Mouse (Mus musculus) embryonic facial prominence, embryonic 12.5 days (tissue): Measurements from ENCODE around the gene Dennd2a. TPM values are rescaled to one million over a fixed set of nuclear protein-coding genes. Genes with fewer than 3 reads are reported as not detected.
A peak's percentile ranks its signal among the peaks of the same experiment; 100 is the strongest.

ENCODE experiments used
- ATAC-seq: fragments of 200-750 bp; cut with Nextera tagmentation; 2 replicates; pipeline ENCODE4 v1.8.0; 2017; ENCODE audit not compliant: insufficient number of reproducible peaks, insufficient read depth, low FRiP score, low TSS enrichment
- H3K27ac ChIP-seq: fragments of 300-500 bp; sonication (generic); 2 replicates; pipeline ENCODE4 v1.5.1; 2016; ENCODE audit warnings: mild to moderate bottlenecking
- H3K27me3 ChIP-seq: fragments of 300-500 bp; sonication (generic); 2 replicates; pipeline ENCODE4 v1.6.1; 2016; ENCODE audit warnings: mild to moderate bottlenecking, moderate library complexity
- H3K36me3 ChIP-seq: fragments of 300-500 bp; sonication (generic); 2 replicates; pipeline ENCODE4 v1.6.1; 2016; ENCODE audit warnings: mild to moderate bottlenecking
- H3K4me1 ChIP-seq: fragments of 300-500 bp; sonication (generic); 2 replicates; pipeline ENCODE4 v1.6.1; 2016
- H3K4me2 ChIP-seq: fragments of 300-500 bp; sonication (generic); replicated peaks from 2 replicates; pipeline ENCODE4 v1.6.1; 2016; ENCODE audit warnings: mild to moderate bottlenecking, moderate library complexity
- H3K4me3 ChIP-seq: fragments of 300-500 bp; sonication (generic); 2 replicates; pipeline ENCODE4 v1.5.1; 2016; ENCODE audit warnings: mild to moderate bottlenecking
- H3K9ac ChIP-seq: fragments of 300-500 bp; sonication (generic); 2 replicates; pipeline ENCODE4 v1.6.1; 2016; ENCODE audit warnings: mild to moderate bottlenecking, moderate library complexity
- H3K9me3 ChIP-seq: fragments of 300-500 bp; sonication (generic); 2 replicates; pipeline ENCODE4 v1.6.1; 2016; ENCODE audit warnings: mild to moderate bottlenecking, moderate library complexity
- WGBS: fragments of 180-500 bp; shearing (Covaris S2); methylation state at CpG from one replicate; pipeline ENCODE4 v1.1.7; 2016; 5-methylcytosine and 5-hydroxymethylcytosine counted together
- polyA plus RNA-seq: library from polyadenylated mRNA; unstranded; fragments of >200 nt; fragmentation: Nextera tagmentation; extraction: Ambion mirVana; gene quantifications from 2 replicates; pipeline ENCODE4 v1.2.1, GENCODE M21; 2016

The Dennd2a gene
- polyA plus RNA-seq, 1 experiment from 2014 or later: 36.1 TPM

DNA sequence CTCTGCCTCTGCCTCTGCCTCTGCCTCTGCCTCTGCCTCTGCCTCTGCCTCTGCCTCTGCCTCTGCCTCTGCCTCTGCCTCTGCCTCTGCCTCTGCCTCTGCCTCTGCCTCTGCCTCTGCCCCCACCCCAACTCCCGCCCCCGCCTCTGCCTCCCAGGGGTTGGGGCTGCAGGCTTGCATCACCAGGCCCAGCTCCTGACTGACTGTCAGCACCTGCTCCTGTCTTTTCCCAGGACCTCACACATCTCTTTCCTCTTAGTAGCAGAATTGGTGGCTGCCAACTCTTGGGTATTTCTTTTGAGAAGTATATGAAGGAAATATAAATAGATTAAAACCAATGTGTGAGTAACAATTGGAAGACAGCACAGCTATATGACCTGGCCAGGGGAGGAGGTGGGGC lies 22.9 kb upstream of the Dennd2a start:
- H3K27me3 ChIP-seq: no peaks in the 10 kb centered on the region
- no peaks in the 10 kb centered on the region for H3K4me1 ChIP-seq
- peaks cover 64% of the 10 kb centered on the region for H3K36me3 ChIP-seq
- H3K9me3 ChIP-seq: no peaks in the 10 kb centered on the region
- whole genome bisulfite sequencing: 81% methylated on average over 2 of the region's 2 CpGs
- no peak overlapping the region for H3K4me3 ChIP-seq
- no peak overlapping the region for H3K9ac ChIP-seq
- H3K4me2 ChIP-seq: no peak overlapping the region
- ATAC-seq: no peak
- no peak overlapping the region for H3K27ac ChIP-seq

DNA sequence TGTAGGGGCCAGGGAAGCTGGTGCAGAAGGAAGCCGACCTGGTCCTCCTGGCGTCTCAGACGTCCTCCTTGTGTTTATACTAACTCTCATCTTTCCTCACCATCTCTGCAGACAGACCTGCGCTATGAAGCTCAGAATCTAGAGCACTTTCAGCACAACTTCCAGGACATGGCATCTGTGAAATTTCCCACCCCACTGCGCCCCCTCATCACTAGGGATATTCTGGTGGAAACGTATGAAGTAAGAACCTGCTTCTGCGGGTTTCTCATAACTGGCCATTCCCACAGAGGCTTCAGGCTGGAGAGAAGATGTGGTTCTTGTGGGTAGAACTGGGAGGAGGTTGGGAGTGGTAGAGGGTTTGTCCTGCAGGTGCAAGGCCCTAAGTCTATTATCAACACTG lies 21.9 kb upstream of the Dennd2a start:
- Histone ChIP-seq H3K9ac (no peak overlapping the region), H3K36me3 (peaks cover 60% of the 10 kb centered on the region)
- WGBS: 86% methylated on average over 7 of the region's 7 CpGs

DNA sequence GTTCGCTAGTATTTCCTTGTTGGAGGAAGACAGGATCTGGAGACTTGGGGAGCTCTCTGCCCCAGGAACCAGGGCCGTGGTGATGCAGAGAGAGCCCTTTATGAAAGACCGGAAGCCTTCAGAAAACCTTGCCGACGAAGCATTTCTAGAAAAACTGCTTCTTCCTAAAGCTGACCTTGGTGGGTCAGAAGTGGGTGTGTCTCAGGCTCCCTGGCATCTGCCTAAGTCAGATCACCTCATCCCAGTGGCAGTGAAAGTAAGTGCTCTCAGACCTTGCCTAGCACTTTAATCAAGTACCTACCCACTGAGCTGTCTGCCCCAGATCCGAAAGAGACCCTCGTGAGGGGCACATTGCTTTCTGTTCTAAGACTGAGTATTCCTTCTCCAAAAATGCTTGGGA lies 17.3 kb upstream of the Dennd2a start:
- H3K4me3 ChIP-seq: peak overlapping the region; percentile 85
- WGBS: 74% methylated on average over 7 of the region's 7 CpGs
- H3K4me2 ChIP-seq: peak overlapping the region; percentile 86
- peak overlapping the region; percentile 83; the same call in 1 of the 2 replicates for H3K9ac ChIP-seq
- H3K27me3 ChIP-seq: no peaks in the 10 kb centered on the region
- no peak for ATAC-seq
- peaks cover 11% of the 10 kb centered on the region for H3K4me1 ChIP-seq
- H3K9me3 ChIP-seq: no peaks in the 10 kb centered on the region
- no peak overlapping the region for H3K27ac ChIP-seq
- H3K36me3 ChIP-seq: peaks cover 31% of the 10 kb centered on the region

More for the DNA sequence above, 21.9 kb upstream of the Dennd2a start:
- no peak for ATAC-seq
- Histone ChIP-seq H3K4me1 (peaks cover 5% of the 10 kb centered on the region), H3K27ac (no peak overlapping the region), H3K9me3 (no peaks in the 10 kb centered on the region), H3K4me2 (no peak overlapping the region), H3K4me3 (no peak overlapping the region), H3K27me3 (no peaks in the 10 kb centered on the region)

DNA sequence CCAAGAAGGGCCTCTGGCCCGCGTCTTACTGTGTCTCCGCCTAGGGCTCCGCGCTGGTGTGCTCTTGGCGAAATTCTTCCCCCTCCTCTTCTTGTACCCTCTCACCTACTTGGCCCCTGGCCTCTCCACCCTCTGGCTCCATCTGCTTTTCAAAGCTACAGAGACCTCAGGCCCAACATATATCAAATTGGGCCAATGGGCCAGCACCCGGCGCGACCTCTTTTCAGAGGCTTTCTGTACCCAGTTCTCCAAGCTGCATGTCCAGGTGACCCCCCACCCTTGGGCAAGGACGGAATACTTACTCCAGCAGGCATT lies 16.8 kb upstream of the Dennd2a start:
- H3K27me3 ChIP-seq: no peaks in the 10 kb centered on the region
- H3K9ac ChIP-seq: peak overlapping the region; percentile 83
- 28% methylated on average over 10 of the region's 10 CpGs for WGBS
- peaks cover 28% of the 10 kb centered on the region for H3K36me3 ChIP-seq
- peaks cover 11% of the 10 kb centered on the region for H3K4me1 ChIP-seq
- H3K9me3 ChIP-seq: no peaks in the 10 kb centered on the region
- H3K4me2 ChIP-seq: peak overlapping the region; percentile 86
- no peak for ATAC-seq
- peak overlapping the region; percentile 93 for H3K27ac ChIP-seq
- H3K4me3 ChIP-seq: peak overlapping the region; percentile 85

DNA sequence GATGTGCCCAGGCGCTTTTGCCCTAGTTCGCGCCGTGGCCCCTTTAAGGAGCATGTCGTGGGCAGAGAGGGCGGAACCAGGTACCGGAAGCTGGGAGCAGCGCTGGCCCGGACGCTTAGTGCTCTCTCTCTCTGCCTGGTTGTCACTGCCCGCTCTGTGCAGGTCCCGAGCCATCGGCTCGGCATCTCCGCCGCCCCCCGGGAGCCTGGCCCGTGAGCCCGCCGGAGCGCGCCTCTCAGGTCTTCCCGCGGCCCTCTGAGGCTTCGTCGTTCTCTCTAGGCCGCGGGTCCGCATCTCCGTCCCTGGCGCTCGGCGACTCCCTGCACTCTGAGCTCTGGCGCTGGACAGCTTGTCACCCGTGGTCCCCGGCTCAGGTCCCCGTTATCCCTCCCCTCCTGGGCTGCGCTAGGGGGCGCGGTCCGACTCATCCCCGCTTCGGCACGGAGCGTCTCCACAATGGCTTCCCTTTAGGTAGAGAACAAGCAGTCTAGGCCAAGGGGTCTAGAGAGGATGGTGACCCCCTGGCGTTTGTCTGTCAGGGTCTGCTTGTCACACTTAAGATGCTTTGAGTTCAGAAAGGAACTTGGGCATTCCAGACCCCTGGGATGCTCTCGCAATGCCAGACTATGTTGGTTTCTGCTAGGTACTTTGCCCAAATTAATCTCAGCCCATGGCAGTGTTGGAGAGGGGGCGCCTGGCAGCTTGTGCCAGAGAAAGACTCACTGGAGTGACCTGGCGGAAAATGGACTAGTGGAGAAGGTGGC lies 16.3 kb upstream of the Dennd2a start, which contains the start of gene Adck2:
Gene Adck2 (plus strand): TSS at position 83 of the 764 bp plus-strand sequence.
- no peaks in the 10 kb centered on the region for H3K27me3 ChIP-seq
- peak within 1 kb of the TSS; percentile 85 for H3K4me3 ChIP-seq
- peaks cover 11% of the 10 kb centered on the region for H3K4me1 ChIP-seq
- ATAC-seq: peak; percentile 94
- H3K9me3 ChIP-seq: no peaks in the 10 kb centered on the region
- under 1% methylated on average over 45 of the region's 49 CpGs for WGBS
- peaks cover 23% of the 10 kb centered on the region; the same call in 1 of the 2 replicates for H3K36me3 ChIP-seq
- peak within 1 kb of the TSS; percentile 93 for H3K27ac ChIP-seq
- peak within 1 kb of the TSS; percentile 86 for H3K4me2 ChIP-seq
- H3K9ac ChIP-seq: peak within 1 kb of the TSS; percentile 83

DNA sequence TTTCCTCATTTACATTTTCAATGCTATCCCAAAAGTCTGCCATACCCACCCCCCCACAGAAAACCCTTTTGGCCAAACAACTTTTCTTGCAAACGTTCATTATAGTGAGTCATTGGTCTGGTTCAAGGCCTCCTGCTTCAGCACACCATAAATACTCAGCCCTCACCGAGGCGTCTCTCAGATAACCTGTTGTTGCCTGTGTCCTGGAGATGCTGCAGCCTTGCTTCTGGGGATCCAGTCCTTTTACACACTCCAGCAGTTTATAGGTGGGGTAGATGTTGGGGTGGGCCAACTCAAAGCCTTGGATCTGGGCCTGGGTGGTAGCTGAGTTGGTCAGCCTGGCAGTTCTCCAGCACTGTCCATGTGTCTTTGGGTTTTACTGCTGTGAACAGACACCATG lies 12.8 kb upstream of the Dennd2a start:
- ATAC-seq: no peak
- Histone ChIP-seq H3K9me3 (no peaks in the 10 kb centered on the region), H3K27ac (no peak overlapping the region), H3K4me2 (no peak overlapping the region), H3K9ac (no peak overlapping the region), H3K36me3 (no peaks in the 10 kb centered on the region), H3K4me3 (no peak overlapping the region), H3K27me3 (no peaks in the 10 kb centered on the region), H3K4me1 (peaks cover 11% of the 10 kb centered on the region)
- 83% methylated on average over 3 of the region's 3 CpGs for WGBS

DNA sequence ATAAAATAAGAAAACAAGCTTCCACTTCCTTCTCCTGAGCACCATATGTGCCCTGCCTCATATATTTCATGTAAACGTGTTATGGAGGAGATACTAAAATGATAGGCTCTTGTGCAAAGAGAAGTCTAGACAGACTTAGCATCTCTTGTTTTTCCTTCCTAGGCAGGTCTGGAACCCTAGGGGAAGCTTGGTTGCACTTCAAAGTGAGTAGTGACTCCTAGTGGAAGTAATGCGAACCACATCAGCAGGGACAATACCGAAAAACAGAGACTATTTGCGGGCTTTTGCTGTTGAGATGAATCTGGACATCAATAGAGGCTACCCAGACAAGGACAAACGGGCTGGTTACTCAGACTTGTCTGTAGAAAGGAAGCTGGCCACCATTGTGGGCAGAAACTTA lies 9.9 kb upstream of the Dennd2a start:
- Histone ChIP-seq H3K27ac (no peak overlapping the region), H3K4me3 (no peak overlapping the region), H3K4me2 (no peak overlapping the region), H3K36me3 (no peaks in the 10 kb centered on the region), H3K9me3 (no peaks in the 10 kb centered on the region), H3K9ac (no peak overlapping the region), H3K27me3 (no peaks in the 10 kb centered on the region), H3K4me1 (no peaks in the 10 kb centered on the region)
- WGBS: 11% methylated on average over 5 of the region's 5 CpGs
- ATAC-seq: no peak

DNA sequence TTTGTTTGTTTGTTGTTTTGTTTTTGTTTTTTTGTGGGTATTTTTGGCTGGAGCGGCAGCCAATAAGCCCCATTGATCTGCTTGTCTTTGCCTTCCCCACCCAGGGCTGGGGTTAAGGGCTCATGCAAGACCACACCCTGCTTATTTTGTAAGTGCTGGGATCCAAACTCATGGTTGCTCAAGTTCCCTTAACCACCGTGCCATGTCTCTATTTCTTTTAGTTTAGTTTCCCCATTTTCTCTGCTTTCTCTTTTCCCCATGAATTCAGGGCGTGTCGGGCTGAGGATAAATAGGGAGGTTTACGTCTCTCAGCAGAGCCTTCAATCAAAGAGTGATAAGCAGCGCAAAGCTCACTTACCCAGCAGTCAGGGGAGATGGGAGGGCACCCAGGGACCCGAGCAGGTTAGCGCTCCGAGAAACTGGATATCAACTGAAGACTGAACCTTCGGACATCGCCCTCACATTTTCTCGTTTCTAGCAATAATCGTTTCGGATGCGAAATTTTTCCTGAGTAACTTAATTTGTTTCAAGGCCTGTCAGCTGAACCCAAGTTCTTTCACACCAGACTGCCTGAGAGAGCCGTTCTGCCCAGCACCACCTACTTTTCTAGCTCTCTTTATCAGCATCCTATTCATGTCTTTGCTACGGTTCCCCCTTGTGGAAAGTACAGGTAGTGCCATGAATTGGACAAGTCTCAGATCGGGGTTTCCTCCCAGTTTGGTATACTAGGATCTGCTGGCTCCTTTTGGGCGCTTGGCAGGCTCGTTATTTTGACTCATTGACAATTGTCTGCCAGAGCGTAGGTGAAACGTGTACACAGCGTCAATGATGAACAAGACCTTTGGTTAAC lies 4.7 kb upstream of the Dennd2a start:
- H3K4me2 ChIP-seq: peak overlapping the region; percentile 35
- peak overlapping the region; percentile 5; the same call in 1 of the 2 replicates for H3K4me3 ChIP-seq

DNA sequence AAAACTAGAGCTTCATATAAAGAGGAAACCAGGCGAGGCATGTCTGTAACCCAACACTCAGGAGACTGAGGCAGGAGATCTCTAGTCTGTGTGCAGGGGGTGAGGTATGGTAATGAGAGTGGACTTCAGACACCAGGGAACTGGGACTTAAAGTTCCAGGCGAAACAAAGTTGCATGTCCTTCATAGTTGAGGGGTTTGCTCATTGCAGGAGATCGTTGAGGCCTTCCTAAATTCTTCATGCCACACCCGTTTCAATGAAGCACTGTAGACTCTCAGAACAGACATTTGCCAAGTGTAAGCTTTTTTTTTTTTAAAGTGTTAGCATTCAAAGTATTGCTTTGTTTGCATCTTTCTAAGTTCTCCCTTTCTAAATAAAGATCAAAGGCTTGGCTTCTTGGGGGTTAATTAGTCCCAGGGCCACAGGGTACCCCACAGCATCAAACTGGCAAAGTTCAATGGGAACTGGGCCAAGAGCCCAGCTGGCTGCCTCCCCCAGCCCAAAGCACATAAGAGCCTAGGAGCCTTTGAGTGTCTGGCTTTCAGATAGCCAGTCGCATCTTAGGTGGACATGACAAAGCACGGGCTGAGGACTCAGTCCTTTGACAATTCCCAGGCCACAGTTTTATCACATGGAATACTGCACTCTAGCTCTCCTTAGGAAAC lies 1.7 kb upstream of the Dennd2a start:
- no peaks in the 10 kb centered on the region for H3K27me3 ChIP-seq
- H3K36me3 ChIP-seq: no peaks in the 10 kb centered on the region
- WGBS: 54% methylated on average over 6 of the region's 6 CpGs
- ATAC-seq: no peak
- no peak overlapping the region for H3K4me2 ChIP-seq
- H3K9ac ChIP-seq: no peak overlapping the region
- H3K4me3 ChIP-seq: no peak overlapping the region
- H3K9me3 ChIP-seq: no peaks in the 10 kb centered on the region
- peaks cover 28% of the 10 kb centered on the region for H3K4me1 ChIP-seq
- no peak overlapping the region for H3K27ac ChIP-seq

More for the DNA sequence above, 4.7 kb upstream of the Dennd2a start:
- Histone ChIP-seq H3K27ac (no peak overlapping the region), H3K36me3 (no peaks in the 10 kb centered on the region), H3K4me1 (peaks cover 5% of the 10 kb centered on the region), H3K27me3 (no peaks in the 10 kb centered on the region), H3K9me3 (no peaks in the 10 kb centered on the region), H3K9ac (no peak overlapping the region)
- WGBS: 17% methylated on average over 23 of the region's 23 CpGs
- no peak for ATAC-seq

DNA sequence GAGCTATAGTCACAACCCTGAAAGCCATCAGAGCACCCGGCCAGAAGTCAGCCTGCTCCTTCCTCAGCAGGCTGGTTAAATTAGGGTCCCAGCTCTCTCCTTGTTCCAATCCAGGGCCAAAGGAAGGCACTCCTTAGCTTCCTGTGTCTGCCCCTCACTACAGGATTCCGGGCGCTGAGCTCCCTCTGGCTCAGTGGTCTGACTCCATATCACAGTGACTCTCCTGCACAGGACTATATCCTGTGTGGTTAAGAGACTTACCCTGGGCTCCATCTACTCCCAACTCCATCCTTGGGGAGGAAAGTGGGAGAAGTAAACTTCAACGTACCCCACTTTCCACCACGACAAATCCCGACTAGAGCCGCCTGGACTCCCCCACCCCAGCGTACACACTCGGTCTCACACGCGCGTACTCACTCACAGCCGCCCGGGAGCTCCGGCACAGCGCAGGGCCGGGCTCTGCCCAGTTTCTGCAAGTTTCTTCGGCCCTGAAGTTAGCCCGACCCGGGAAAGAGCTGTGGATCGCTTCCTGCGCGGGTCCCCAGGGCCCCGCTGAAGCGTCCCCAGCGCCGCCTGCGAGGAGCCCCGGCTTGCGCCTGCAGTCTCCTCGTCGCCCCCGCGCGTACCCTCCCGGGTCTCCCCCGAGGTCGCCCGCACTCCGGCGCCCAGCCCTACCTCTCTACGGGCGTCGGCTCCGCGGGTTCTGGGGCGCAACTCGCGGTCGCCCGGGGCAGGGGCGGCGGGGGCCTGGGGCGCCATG lies 587 bp downstream of the Dennd2a start:
- peaks cover 34% of the 10 kb centered on the region for H3K4me1 ChIP-seq
- no peaks in the 10 kb centered on the region for H3K27me3 ChIP-seq
- H3K27ac ChIP-seq: peak overlapping the region; percentile 95
- ATAC-seq: peak; percentile 54
- H3K36me3 ChIP-seq: no peaks in the 10 kb centered on the region; the same call in 1 of the 2 replicates
- peak overlapping the region; percentile 96 for H3K9ac ChIP-seq
- H3K4me3 ChIP-seq: peak overlapping the region; percentile 89
- H3K9me3 ChIP-seq: no peaks in the 10 kb centered on the region
- H3K4me2 ChIP-seq: peak overlapping the region; percentile 74
- under 1% methylated on average over 51 of the region's 54 CpGs for WGBS

DNA sequence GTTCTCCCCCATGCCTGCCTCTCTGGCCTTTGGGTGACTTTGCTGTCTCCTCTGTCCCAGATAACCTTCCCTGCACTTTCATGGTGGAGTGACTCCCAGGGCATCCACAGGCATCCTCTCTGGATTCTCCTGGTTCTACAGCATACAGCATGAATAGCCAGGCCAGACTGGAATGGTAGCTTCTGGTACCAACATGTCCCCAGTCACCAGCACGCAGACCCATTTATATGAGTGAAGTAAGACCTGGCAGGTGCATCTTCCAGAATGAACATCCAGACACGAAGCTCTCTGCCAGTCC lies 2.1 kb downstream of the Dennd2a start:
- WGBS: 77% methylated on average over 2 of the region's 2 CpGs
- H3K27ac ChIP-seq: no peak overlapping the region

More for the DNA sequence above, 2.1 kb downstream of the Dennd2a start:
- peaks cover 35% of the 10 kb centered on the region for H3K4me1 ChIP-seq
- no peak overlapping the region for H3K4me3 ChIP-seq
- H3K4me2 ChIP-seq: peak overlapping the region; percentile 74; the same call in 1 of the 2 replicates
- H3K27me3 ChIP-seq: no peaks in the 10 kb centered on the region
- H3K9ac ChIP-seq: no peak overlapping the region
- ATAC-seq: no peak
- no peaks in the 10 kb centered on the region for H3K9me3 ChIP-seq
- peaks cover 4% of the 10 kb centered on the region for H3K36me3 ChIP-seq
